Mouse (Mus musculus): ENCODE results near the gene Pla2g10. TPM values are rescaled to one million over a fixed set of nuclear protein-coding genes. Genes with fewer than 3 reads are reported as not detected.
A peak's percentile ranks its signal among the peaks of the same experiment; 100 is the strongest.
"Not testable (repeated sequence)": the region's sequence is repeated elsewhere in the genome, so short reads cannot be mapped to it uniquely, and the experiment has no call there.

Gene Pla2g10
- polyA plus RNA-seq, 1 experiment from 2014 or later = 0.26 TPM

GRCm38 (mm10) chr16:13704676-13705075 is 26.1 kb downstream of the Pla2g10 start:
- ATAC-seq = no peak
- no peaks in the 10 kb centered on the region for H3K27me3 ChIP-seq (ENCODE audit: control insufficient read depth, insufficient read depth, low read depth, low read length)
- 93% methylated on average over 10 of the region's 10 CpGs for WGBS

DNA sequence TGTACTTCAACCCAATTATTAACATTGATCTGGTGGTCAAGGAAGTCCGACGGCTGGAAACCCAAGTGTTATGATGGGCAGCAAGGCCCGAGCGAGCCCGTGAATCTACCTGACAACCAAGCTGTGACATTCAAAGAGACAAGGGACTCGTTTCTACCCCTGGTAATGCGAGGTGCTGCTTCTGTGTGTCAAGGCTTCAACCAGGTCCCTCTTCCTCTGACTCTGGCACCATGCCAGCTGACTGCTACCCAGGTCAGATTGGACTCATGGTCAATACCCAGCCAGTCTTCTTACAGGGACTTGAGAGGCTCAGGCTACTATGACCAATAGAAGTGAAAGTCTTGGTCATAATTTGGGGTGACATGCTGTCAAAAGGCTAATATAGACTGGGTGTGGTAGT is 28.6 kb downstream of the Pla2g10 start:
- Histone ChIP-seq H3K4me1 (ENCODE audit: control insufficient read depth, insufficient read depth, low read length) (no peaks in the 10 kb centered on the region), H3K4me3 (ENCODE audit: low read depth, low read length) (no peak overlapping the region), H3K27ac (ENCODE audit: low read length) (no peak overlapping the region), H3K27me3 (ENCODE audit: control insufficient read depth, insufficient read depth, low read depth, low read length) (no peaks in the 10 kb centered on the region), H3K9me3 (replicated peaks; ENCODE audit: control insufficient read depth, low read length, poor library complexity, severe bottlenecking) (no peaks in the 10 kb centered on the region), H3K9ac (ENCODE audit: low read depth, low read length) (no peak overlapping the region), H3K36me3 (ENCODE audit: control insufficient read depth, insufficient read depth, low read length) (peaks cover 48% of the 10 kb centered on the region), H3K4me2 (ENCODE audit: low read length) (no peak overlapping the region)
- 96% methylated on average over 7 of the region's 7 CpGs for WGBS
- no peak for ATAC-seq

More at GRCm38 (mm10) chr16:13704676-13705075, 26.1 kb downstream of the Pla2g10 start:
- Histone ChIP-seq H3K36me3 (ENCODE audit: control insufficient read depth, insufficient read depth, low read length) (peaks cover 28% of the 10 kb centered on the region), H3K27ac (ENCODE audit: low read length) (no peak overlapping the region), H3K9me3 (replicated peaks; ENCODE audit: control insufficient read depth, low read length, poor library complexity, severe bottlenecking) (no peaks in the 10 kb centered on the region), H3K4me2 (ENCODE audit: low read length) (no peak overlapping the region), H3K9ac (ENCODE audit: low read depth, low read length) (no peak overlapping the region), H3K4me1 (ENCODE audit: control insufficient read depth, insufficient read depth, low read length) (no peaks in the 10 kb centered on the region), H3K4me3 (ENCODE audit: low read depth, low read length) (no peak overlapping the region)

GRCm38 (mm10) chr16:13698998-13699397 is 31.8 kb downstream of the Pla2g10 start:
- Histone ChIP-seq H3K4me1 (ENCODE audit: control insufficient read depth, insufficient read depth, low read length) (no peaks in the 10 kb centered on the region), H3K4me2 (ENCODE audit: low read length) (no peak overlapping the region), H3K36me3 (ENCODE audit: control insufficient read depth, insufficient read depth, low read length) (peaks cover 52% of the 10 kb centered on the region), H3K9me3 (replicated peaks; ENCODE audit: control insufficient read depth, low read length, poor library complexity, severe bottlenecking) (no peaks in the 10 kb centered on the region), H3K27me3 (ENCODE audit: control insufficient read depth, insufficient read depth, low read depth, low read length) (no peaks in the 10 kb centered on the region), H3K4me3 (ENCODE audit: low read depth, low read length) (no peak overlapping the region), H3K9ac (ENCODE audit: low read depth, low read length) (no peak overlapping the region), H3K27ac (ENCODE audit: low read length) (no peak overlapping the region)
- WGBS = 94% methylated on average over 7 of the region's 7 CpGs
- no peak for ATAC-seq

- no peak overlapping the region for H3K4me3 ChIP-seq (ENCODE audit: low read depth, low read length)
- 88% methylated on average over 3 of the region's 3 CpGs for WGBS
- no peak overlapping the region for H3K9ac ChIP-seq (ENCODE audit: low read depth, low read length)
- no peaks in the 10 kb centered on the region for H3K4me1 ChIP-seq (ENCODE audit: control insufficient read depth, insufficient read depth, low read length)
- no peaks in the 10 kb centered on the region for H3K9me3 ChIP-seq (replicated peaks; ENCODE audit: control insufficient read depth, low read length, poor library complexity, severe bottlenecking)
- no peak overlapping the region for H3K4me2 ChIP-seq (ENCODE audit: low read length)
- ATAC-seq = no peak
- no peak overlapping the region for H3K27ac ChIP-seq (ENCODE audit: low read length)
- H3K36me3 ChIP-seq (ENCODE audit: control insufficient read depth, insufficient read depth, low read length) = peaks cover 17% of the 10 kb centered on the region
- no peaks in the 10 kb centered on the region for H3K27me3 ChIP-seq (ENCODE audit: control insufficient read depth, insufficient read depth, low read depth, low read length)
Measured at GRCm38 (mm10) chr16:13678601-13679319, 52.0 kb downstream of the Pla2g10 start.

- H3K27ac ChIP-seq (ENCODE audit: low read length) = no peak overlapping the region
- no peaks in the 10 kb centered on the region for H3K9me3 ChIP-seq (replicated peaks; ENCODE audit: control insufficient read depth, low read length, poor library complexity, severe bottlenecking)
- ATAC-seq = no peak
- WGBS = 91% methylated on average over 3 of the region's 3 CpGs
- no peak overlapping the region for H3K4me2 ChIP-seq (ENCODE audit: low read length)
- peaks cover 12% of the 10 kb centered on the region for H3K4me1 ChIP-seq (ENCODE audit: control insufficient read depth, insufficient read depth, low read length)
- H3K36me3 ChIP-seq (ENCODE audit: control insufficient read depth, insufficient read depth, low read length) = peaks cover 13% of the 10 kb centered on the region
- H3K4me3 ChIP-seq (ENCODE audit: low read depth, low read length) = no peak overlapping the region
- no peaks in the 10 kb centered on the region for H3K27me3 ChIP-seq (ENCODE audit: control insufficient read depth, insufficient read depth, low read depth, low read length)
- H3K9ac ChIP-seq (ENCODE audit: low read depth, low read length) = no peak overlapping the region
Measured at GRCm38 (mm10) chr16:13674511-13674910, 56.3 kb downstream of the Pla2g10 start.

- H3K4me1 ChIP-seq (ENCODE audit: control insufficient read depth, insufficient read depth, low read length) = peaks cover 12% of the 10 kb centered on the region
- no peak overlapping the region for H3K9ac ChIP-seq (ENCODE audit: low read depth, low read length)
- H3K4me2 ChIP-seq (ENCODE audit: low read length) = peak overlapping the region; percentile 86
- no peaks in the 10 kb centered on the region for H3K27me3 ChIP-seq (ENCODE audit: control insufficient read depth, insufficient read depth, low read depth, low read length)
- no peak for ATAC-seq
- peaks cover 13% of the 10 kb centered on the region for H3K36me3 ChIP-seq (ENCODE audit: control insufficient read depth, insufficient read depth, low read length)
- WGBS = 76% methylated on average over 5 of the region's 5 CpGs
- no peak overlapping the region for H3K4me3 ChIP-seq (ENCODE audit: low read depth, low read length)
- no peak overlapping the region for H3K27ac ChIP-seq (ENCODE audit: low read length)
- no peaks in the 10 kb centered on the region for H3K9me3 ChIP-seq (replicated peaks; ENCODE audit: control insufficient read depth, low read length, poor library complexity, severe bottlenecking)
Measured at GRCm38 (mm10) chr16:13673114-13673513, 57.7 kb downstream of the Pla2g10 start.

GRCm38 (mm10) chr16:13672386-13672898 is 58.3 kb downstream of the Pla2g10 start:
- Histone ChIP-seq H3K9me3 (replicated peaks; ENCODE audit: control insufficient read depth, low read length, poor library complexity, severe bottlenecking) (no peaks in the 10 kb centered on the region), H3K4me2 (ENCODE audit: low read length) (peak overlapping the region; percentile 86), H3K4me1 (ENCODE audit: control insufficient read depth, insufficient read depth, low read length) (peaks cover 13% of the 10 kb centered on the region), H3K9ac (ENCODE audit: low read depth, low read length) (peak overlapping the region; percentile 88), H3K36me3 (ENCODE audit: control insufficient read depth, insufficient read depth, low read length) (peaks cover 9% of the 10 kb centered on the region), H3K4me3 (ENCODE audit: low read depth, low read length) (peak overlapping the region; percentile 75), H3K27me3 (ENCODE audit: control insufficient read depth, insufficient read depth, low read depth, low read length) (no peaks in the 10 kb centered on the region), H3K27ac (ENCODE audit: low read length) (peak overlapping the region; percentile 85)
- ATAC-seq = peak; percentile 6; the same call in 1 of the 2 replicates
- WGBS = 2% methylated on average over 20 of the region's 20 CpGs

DNA sequence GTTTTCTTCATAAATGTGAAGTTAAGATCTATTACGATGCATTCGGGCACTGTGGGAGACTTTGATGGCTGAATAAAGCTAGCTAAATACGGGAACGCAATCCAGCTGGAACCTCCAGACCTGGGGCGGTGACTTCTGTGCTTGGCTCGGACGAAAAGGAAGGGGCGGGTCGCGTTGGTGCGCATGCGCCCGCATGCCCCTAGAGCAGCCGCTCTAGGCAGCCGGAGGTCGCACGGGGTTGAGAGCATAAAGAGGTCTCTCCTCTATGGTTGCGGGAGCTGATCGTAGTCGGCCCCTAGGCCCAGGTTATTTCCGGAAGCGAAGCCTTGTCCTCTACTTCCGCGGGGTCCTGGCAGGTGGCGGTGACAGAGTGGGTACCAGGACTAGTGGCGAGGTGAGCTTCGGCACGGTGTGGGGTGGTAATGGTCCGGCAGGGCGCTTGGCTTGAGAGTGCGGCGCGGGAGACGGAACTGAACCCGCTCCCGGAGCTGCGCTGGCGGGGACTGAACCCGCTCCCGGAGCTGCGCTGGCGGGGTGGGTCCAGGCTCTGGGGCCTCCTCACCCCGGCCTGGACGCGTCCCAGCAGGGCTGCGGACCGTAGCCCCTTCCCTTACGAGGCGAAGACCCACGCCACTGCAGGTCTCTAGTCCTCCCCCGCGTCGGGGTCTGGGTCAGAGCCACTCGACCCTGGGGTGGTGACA is 58.9 kb downstream of the Pla2g10 start, which contains the start of the genes Bfar and 3110001I22Rik:
Gene Bfar (plus strand): TSS at position 174 of the 701 bp plus-strand sequence.
Gene 3110001I22Rik (plus strand): TSS at position 245 of the 701 bp plus-strand sequence.
- H3K27me3 ChIP-seq (ENCODE audit: control insufficient read depth, insufficient read depth, low read depth, low read length) = no peaks in the 10 kb centered on the region
- no peaks in the 10 kb centered on the region for H3K9me3 ChIP-seq (replicated peaks; ENCODE audit: control insufficient read depth, low read length, poor library complexity, severe bottlenecking)
- peak within 1 kb of the TSS; percentile 75 for H3K4me3 ChIP-seq (ENCODE audit: low read depth, low read length)
- H3K27ac ChIP-seq (ENCODE audit: low read length) = peak within 1 kb of the TSS; percentile 85
- peaks cover 2% of the 10 kb centered on the region for H3K36me3 ChIP-seq (ENCODE audit: control insufficient read depth, insufficient read depth, low read length)
- H3K4me2 ChIP-seq (ENCODE audit: low read length) = peak within 1 kb of the TSS; percentile 86
- peak within 1 kb of the TSS; percentile 88 for H3K9ac ChIP-seq (ENCODE audit: low read depth, low read length)
- peak; percentile 94 for ATAC-seq
- H3K4me1 ChIP-seq (ENCODE audit: control insufficient read depth, insufficient read depth, low read length) = peaks cover 19% of the 10 kb centered on the region
- under 1% methylated on average over 52 of the region's 54 CpGs for WGBS

GRCm38 (mm10) chr16:13670896-13671295 is 59.9 kb downstream of the Pla2g10 start:
- not testable (repeated sequence) for H3K36me3 ChIP-seq (ENCODE audit: control insufficient read depth, insufficient read depth, low read length); H3K27me3 ChIP-seq (ENCODE audit: control insufficient read depth, insufficient read depth, low read depth, low read length); H3K9ac ChIP-seq (ENCODE audit: low read depth, low read length); H3K27ac ChIP-seq (ENCODE audit: low read length); H3K9me3 ChIP-seq (replicated peaks; ENCODE audit: control insufficient read depth, low read length, poor library complexity, severe bottlenecking); ATAC-seq
- WGBS = 77% methylated on average over 5 of the region's 5 CpGs
- Histone ChIP-seq H3K4me3 (ENCODE audit: low read depth, low read length) (peak overlapping the region; percentile 75), H3K4me2 (ENCODE audit: low read length) (peak overlapping the region; percentile 86), H3K4me1 (ENCODE audit: control insufficient read depth, insufficient read depth, low read length) (peaks cover 20% of the 10 kb centered on the region)

Measured in midbrain, embryonic 16.5 days (tissue).